Mouse (Mus musculus): Measurements from ENCODE around the gene Kcnab1. TPM values are rescaled to one million over a fixed set of nuclear protein-coding genes. Genes with fewer than 3 reads are reported as not detected.

Gene Kcnab1
- polyA plus RNA-seq, 1 experiment from 2014 or later = 3.1 TPM

- H3K9ac ChIP-seq = no peak overlapping the region
- no peaks in the 10 kb centered on the region for H3K27me3 ChIP-seq (ENCODE audit: insufficient read depth, low read length)
- H3K4me3 ChIP-seq (ENCODE audit: low read depth, low read length) = no peak overlapping the region
- H3K36me3 ChIP-seq (ENCODE audit: insufficient read depth) = peaks cover 54% of the 10 kb centered on the region
- no peak for ATAC-seq (ENCODE audit: insufficient read depth)
- TF ChIP-seq CTCF (IDR thresholded peaks at IDR 0.05; ENCODE audit: low read depth) = no peak
- H3K4me1 ChIP-seq (ENCODE audit: insufficient read depth) = no peaks in the 10 kb centered on the region
- no peak for DNase-seq
- no peak overlapping the region for H3K27ac ChIP-seq (ENCODE audit: low read depth)
- WGBS = 87% methylated on average over 4 of the region's 4 CpGs
- H3K4me2 ChIP-seq = no peak overlapping the region
- H3K9me3 ChIP-seq (ENCODE audit: low read depth, low read length) = no peaks in the 10 kb centered on the region
Observed at GRCm38 (mm10) chr3:65372552-65372951, 263.4 kb downstream of the Kcnab1 start.

DNA sequence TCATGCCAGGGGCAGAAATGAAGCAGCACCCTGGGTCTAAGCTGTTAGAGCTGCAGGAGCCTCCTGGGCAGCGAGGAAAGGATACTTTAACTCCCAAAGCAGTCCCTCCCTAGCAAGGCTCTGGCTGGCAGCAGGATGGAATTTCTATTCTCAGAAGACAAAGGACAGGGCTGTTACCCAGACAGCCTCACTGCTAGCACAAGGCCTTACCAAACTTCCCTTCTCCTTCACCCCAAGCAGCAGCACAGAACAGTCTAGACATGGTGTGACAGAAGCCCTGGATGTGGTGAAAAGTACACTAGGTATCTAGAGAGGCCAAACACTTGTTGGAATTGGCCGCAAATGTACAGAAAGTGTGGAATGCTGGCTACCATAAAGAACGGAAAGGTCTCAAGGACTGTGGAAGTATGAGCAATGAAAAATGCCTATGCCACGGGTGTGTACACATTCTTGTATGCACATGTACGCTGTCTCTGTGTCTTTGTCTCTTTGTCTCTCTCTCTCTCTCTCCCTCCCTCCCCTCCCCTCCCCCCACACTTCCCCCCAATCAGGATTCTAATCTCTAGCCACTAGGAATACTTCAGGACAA lies 264.5 kb downstream of the Kcnab1 start:
- ATAC-seq (ENCODE audit: insufficient read depth) (0 out of 2 replicates have a peak, but pooled peaks have one; percentile 40), DNase-seq (no peak)
- TF ChIP-seq CTCF (IDR thresholded peaks at IDR 0.05; ENCODE audit: low read depth) = no peak
- H3K9ac ChIP-seq = no peak overlapping the region
- 67% methylated on average over 5 of the region's 5 CpGs for WGBS
- H3K27me3 ChIP-seq (ENCODE audit: insufficient read depth, low read length) = no peaks in the 10 kb centered on the region
- H3K27ac ChIP-seq (ENCODE audit: low read depth) = peak overlapping the region; percentile 76; the same call in 1 of the 2 replicates
- no peaks in the 10 kb centered on the region for H3K9me3 ChIP-seq (ENCODE audit: low read depth, low read length)
- H3K36me3 ChIP-seq (ENCODE audit: insufficient read depth) = peaks cover 50% of the 10 kb centered on the region
- H3K4me2 ChIP-seq = no peak overlapping the region
- H3K4me1 ChIP-seq (ENCODE audit: insufficient read depth) = no peaks in the 10 kb centered on the region
- no peak overlapping the region for H3K4me3 ChIP-seq (ENCODE audit: low read depth, low read length)

GRCm38 (mm10) chr3:65374729-65375128 lies 265.5 kb downstream of the Kcnab1 start:
- Histone ChIP-seq H3K9ac (no peak overlapping the region), H3K9me3 (ENCODE audit: low read depth, low read length) (no peaks in the 10 kb centered on the region), H3K4me2 (no peak overlapping the region), H3K4me3 (ENCODE audit: low read depth, low read length) (no peak overlapping the region), H3K27ac (ENCODE audit: low read depth) (no peak overlapping the region), H3K27me3 (ENCODE audit: insufficient read depth, low read length) (no peaks in the 10 kb centered on the region), H3K36me3 (ENCODE audit: insufficient read depth) (peaks cover 59% of the 10 kb centered on the region), H3K4me1 (ENCODE audit: insufficient read depth) (no peaks in the 10 kb centered on the region)
- DNase-seq (no peak), ATAC-seq (ENCODE audit: insufficient read depth) (no peak)
- whole genome bisulfite sequencing = 80% methylated on average over 3 of the region's 3 CpGs
- no peak for TF ChIP-seq CTCF (IDR thresholded peaks at IDR 0.05; ENCODE audit: low read depth)

GRCm38 (mm10) chr3:65378724-65379123 lies 269.5 kb downstream of the Kcnab1 start:
- ATAC-seq (ENCODE audit: insufficient read depth) = no peak
- H3K9ac ChIP-seq = no peak overlapping the region
- no peak for DNase-seq
- no peak overlapping the region for H3K4me2 ChIP-seq
- no peaks in the 10 kb centered on the region for H3K9me3 ChIP-seq (ENCODE audit: low read depth, low read length)
- no peak overlapping the region for H3K4me3 ChIP-seq (ENCODE audit: low read depth, low read length)
- H3K27ac ChIP-seq (ENCODE audit: low read depth) = no peak overlapping the region
- no peak for TF ChIP-seq CTCF (IDR thresholded peaks at IDR 0.05; ENCODE audit: low read depth)
- H3K27me3 ChIP-seq (ENCODE audit: insufficient read depth, low read length) = no peaks in the 10 kb centered on the region
- no peaks in the 10 kb centered on the region for H3K4me1 ChIP-seq (ENCODE audit: insufficient read depth)
- H3K36me3 ChIP-seq (ENCODE audit: insufficient read depth) = peaks cover 70% of the 10 kb centered on the region

GRCm38 (mm10) chr3:65379884-65380539 lies 270.8 kb downstream of the Kcnab1 start:
- Histone ChIP-seq H3K4me1 (ENCODE audit: insufficient read depth) (no peaks in the 10 kb centered on the region), H3K4me3 (ENCODE audit: low read depth, low read length) (no peak overlapping the region), H3K27ac (ENCODE audit: low read depth) (no peak overlapping the region), H3K9me3 (ENCODE audit: low read depth, low read length) (no peaks in the 10 kb centered on the region), H3K9ac (no peak overlapping the region), H3K27me3 (ENCODE audit: insufficient read depth, low read length) (no peaks in the 10 kb centered on the region), H3K36me3 (ENCODE audit: insufficient read depth) (peaks cover 76% of the 10 kb centered on the region), H3K4me2 (no peak overlapping the region)
- ATAC-seq (ENCODE audit: insufficient read depth) (no peak), DNase-seq (peak; percentile 67)
- TF ChIP-seq CTCF (IDR thresholded peaks at IDR 0.05; ENCODE audit: low read depth) = peak; percentile 78
- WGBS = 69% methylated on average over 4 of the region's 4 CpGs

DNA sequence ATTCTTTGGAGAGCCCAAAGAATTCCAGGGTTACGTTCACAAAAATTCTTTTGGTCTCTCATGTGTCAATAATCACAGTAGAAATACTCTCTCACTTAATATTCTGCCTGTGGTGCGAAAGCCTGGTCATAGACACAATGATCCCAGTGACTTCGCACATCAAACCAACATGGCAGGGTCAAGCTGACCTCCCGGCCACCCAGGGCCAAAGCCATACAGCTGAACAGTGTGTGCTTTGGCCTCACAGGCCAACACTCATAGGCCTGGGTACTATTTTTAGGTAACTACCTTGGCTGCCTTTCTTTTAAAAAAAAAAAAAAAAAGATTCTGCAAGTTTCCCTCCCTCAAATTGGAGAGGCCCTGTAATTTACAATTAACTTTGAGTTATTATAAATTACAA lies 271.9 kb downstream of the Kcnab1 start:
- no peaks in the 10 kb centered on the region for H3K27me3 ChIP-seq (ENCODE audit: insufficient read depth, low read length)
- no peak overlapping the region for H3K4me3 ChIP-seq (ENCODE audit: low read depth, low read length)
- H3K4me1 ChIP-seq (ENCODE audit: insufficient read depth) = no peaks in the 10 kb centered on the region
- no peak overlapping the region for H3K4me2 ChIP-seq
- H3K27ac ChIP-seq (ENCODE audit: low read depth) = no peak overlapping the region
- no peak for DNase-seq
- H3K9me3 ChIP-seq (ENCODE audit: low read depth, low read length) = no peaks in the 10 kb centered on the region
- H3K36me3 ChIP-seq (ENCODE audit: insufficient read depth) = peaks cover 81% of the 10 kb centered on the region
- no peak overlapping the region for H3K9ac ChIP-seq
- TF ChIP-seq CTCF (IDR thresholded peaks at IDR 0.05; ENCODE audit: low read depth) = no peak
- no peak for ATAC-seq (ENCODE audit: insufficient read depth)
- 76% methylated on average over 4 of the region's 4 CpGs for WGBS

DNA sequence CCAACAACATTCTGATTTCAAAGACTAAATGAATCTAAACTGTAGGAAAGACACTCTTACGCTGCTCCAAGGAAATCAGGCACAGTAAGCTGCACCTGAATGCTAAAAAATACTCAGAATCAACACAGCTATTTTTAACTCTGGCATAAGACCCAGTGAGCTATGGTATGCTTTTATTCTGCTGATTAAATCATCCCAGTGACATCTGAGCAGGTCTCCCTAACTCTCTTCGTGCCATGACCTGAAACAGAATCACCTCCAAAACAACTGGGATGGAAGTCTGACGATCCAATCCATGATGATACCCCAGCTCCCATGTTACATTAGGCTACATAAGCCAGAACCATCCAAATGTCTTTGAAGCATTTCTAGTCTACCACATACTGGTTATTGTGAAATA lies 275.2 kb downstream of the Kcnab1 start:
- WGBS = 94% methylated on average over 3 of the region's 3 CpGs
- Histone ChIP-seq H3K9me3 (ENCODE audit: low read depth, low read length) (no peaks in the 10 kb centered on the region), H3K36me3 (ENCODE audit: insufficient read depth) (peaks cover 92% of the 10 kb centered on the region), H3K4me1 (ENCODE audit: insufficient read depth) (no peaks in the 10 kb centered on the region), H3K27me3 (ENCODE audit: insufficient read depth, low read length) (no peaks in the 10 kb centered on the region), H3K27ac (ENCODE audit: low read depth) (no peak overlapping the region), H3K4me2 (no peak overlapping the region), H3K9ac (no peak overlapping the region), H3K4me3 (ENCODE audit: low read depth, low read length) (no peak overlapping the region)
- DNase-seq (no peak), ATAC-seq (ENCODE audit: insufficient read depth) (no peak)
- no peak for TF ChIP-seq CTCF (IDR thresholded peaks at IDR 0.05; ENCODE audit: low read depth)
